Mouse (Mus musculus): Measurements from ENCODE around the gene Gm49486. TPM values are rescaled to one million over a fixed set of nuclear protein-coding genes. Genes with fewer than 3 reads are reported as not detected.
"Not testable (repeated sequence)": the region's sequence is repeated elsewhere in the genome, so short reads cannot be mapped to it uniquely, and the experiment has no call there.

Gene Gm49486
- polyA plus RNA-seq, 1 experiment from 2014 or later = 0.63 TPM

DNA sequence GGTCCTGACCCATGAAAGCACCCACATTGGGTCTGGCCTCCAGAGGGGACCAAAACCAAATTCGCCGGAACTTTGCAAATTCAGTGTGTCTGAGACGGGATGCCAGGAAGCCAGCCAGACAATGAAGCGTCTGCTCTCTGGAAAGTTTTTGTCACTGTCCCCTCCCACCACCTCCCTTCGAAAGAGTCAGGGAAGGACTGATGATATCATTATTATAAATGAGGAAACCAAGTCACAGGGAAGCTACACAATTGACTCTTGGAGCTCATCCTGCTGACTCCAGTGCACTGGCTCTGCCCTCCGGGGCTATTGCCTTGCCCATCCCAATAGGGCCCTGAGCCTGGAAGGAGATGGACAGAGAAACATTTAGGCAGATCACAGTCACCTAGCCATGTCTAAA lies 15.6 kb upstream of the Gm49486 start:
- H3K9me3 ChIP-seq (replicated peaks; ENCODE audit: control insufficient read depth, low read length) = no peaks in the 10 kb centered on the region
- no peak overlapping the region for H3K9ac ChIP-seq (ENCODE audit: low read length)
- ATAC-seq (replicated peaks; ENCODE audit: extremely low read depth, insufficient read depth, low FRiP score) = no peak
- no peak overlapping the region for H3K27ac ChIP-seq (ENCODE audit: low read length)
- no peaks in the 10 kb centered on the region; the same call in 1 of the 2 replicates for H3K27me3 ChIP-seq (ENCODE audit: control insufficient read depth, insufficient read depth, low read length)
- no peak overlapping the region for H3K4me3 ChIP-seq (ENCODE audit: low read length)
- no peaks in the 10 kb centered on the region for H3K36me3 ChIP-seq (ENCODE audit: control insufficient read depth, insufficient read depth)
- peaks cover 5% of the 10 kb centered on the region; the same call in 1 of the 2 replicates for H3K4me1 ChIP-seq (ENCODE audit: control insufficient read depth, insufficient read depth, low read length)
- no peak overlapping the region for H3K4me2 ChIP-seq (ENCODE audit: low read depth, low read length)
- 62% methylated on average over 6 of the region's 6 CpGs for WGBS

DNA sequence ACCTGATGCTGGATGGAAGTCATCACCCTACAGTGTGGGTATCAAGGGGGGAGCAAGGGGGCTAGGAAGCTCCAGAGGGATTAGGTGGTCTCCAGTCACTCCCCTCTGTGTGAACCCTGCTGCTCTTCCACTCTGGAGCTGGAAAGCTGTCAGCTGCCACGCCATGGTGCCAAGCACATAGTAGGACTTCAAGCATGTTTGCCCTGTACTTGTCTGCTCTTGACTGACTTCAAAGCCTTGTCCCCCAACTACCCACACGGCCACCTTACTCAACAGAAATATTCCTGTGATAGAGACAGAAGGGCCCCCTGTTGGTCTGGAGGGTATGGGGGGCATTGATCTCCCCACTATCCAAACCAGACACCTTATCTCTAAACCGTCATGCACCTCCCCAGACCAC lies 13.0 kb upstream of the Gm49486 start:
- no peak overlapping the region for H3K4me2 ChIP-seq (ENCODE audit: low read depth, low read length)
- no peak overlapping the region for H3K9ac ChIP-seq (ENCODE audit: low read length)
- no peaks in the 10 kb centered on the region; the same call in 1 of the 2 replicates for H3K27me3 ChIP-seq (ENCODE audit: control insufficient read depth, insufficient read depth, low read length)
- H3K4me1 ChIP-seq (ENCODE audit: control insufficient read depth, insufficient read depth, low read length) = 0 out of 2 replicates have a peak, but pooled peaks cover 2% of the 10 kb centered on the region
- H3K9me3 ChIP-seq (replicated peaks; ENCODE audit: control insufficient read depth, low read length) = no peaks in the 10 kb centered on the region
- ATAC-seq (replicated peaks; ENCODE audit: extremely low read depth, insufficient read depth, low FRiP score) = no peak
- H3K4me3 ChIP-seq (ENCODE audit: low read length) = no peak overlapping the region
- H3K36me3 ChIP-seq (ENCODE audit: control insufficient read depth, insufficient read depth) = no peaks in the 10 kb centered on the region
- WGBS = 51% methylated on average over 3 of the region's 3 CpGs
- no peak overlapping the region for H3K27ac ChIP-seq (ENCODE audit: low read length)

DNA sequence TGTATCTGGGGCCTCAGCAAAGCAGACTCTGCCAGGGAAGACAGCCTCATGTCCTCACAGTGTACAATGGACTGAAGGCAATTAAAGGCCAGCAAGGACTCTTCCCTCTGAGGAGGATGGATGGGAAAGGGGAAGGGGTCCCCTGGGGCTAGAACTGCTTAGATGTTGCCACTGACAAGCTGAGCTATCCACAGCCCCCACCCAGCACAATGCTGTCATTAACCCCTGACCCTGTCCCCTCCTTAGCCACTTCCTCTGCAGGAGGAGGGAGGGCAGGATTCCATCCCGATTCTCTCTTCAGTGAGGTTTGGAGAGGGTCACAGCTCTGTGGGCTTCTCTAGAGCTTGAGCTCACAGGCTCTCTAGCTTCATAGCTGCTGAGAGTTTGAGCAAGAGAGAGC lies 9.6 kb upstream of the Gm49486 start:
- Histone ChIP-seq H3K36me3 (ENCODE audit: control insufficient read depth, insufficient read depth) (no peaks in the 10 kb centered on the region), H3K9me3 (replicated peaks; ENCODE audit: control insufficient read depth, low read length) (no peaks in the 10 kb centered on the region), H3K4me1 (ENCODE audit: control insufficient read depth, insufficient read depth, low read length) (peaks cover 2% of the 10 kb centered on the region; the same call in 1 of the 2 replicates), H3K4me2 (ENCODE audit: low read depth, low read length) (no peak overlapping the region), H3K9ac (ENCODE audit: low read length) (no peak overlapping the region), H3K27me3 (ENCODE audit: control insufficient read depth, insufficient read depth, low read length) (no peaks in the 10 kb centered on the region), H3K27ac (ENCODE audit: low read length) (no peak overlapping the region), H3K4me3 (ENCODE audit: low read length) (no peak overlapping the region)
- 0% methylated on average over 1 of the region's 1 CpGs for WGBS
- ATAC-seq (replicated peaks; ENCODE audit: extremely low read depth, insufficient read depth, low FRiP score) = no peak

DNA sequence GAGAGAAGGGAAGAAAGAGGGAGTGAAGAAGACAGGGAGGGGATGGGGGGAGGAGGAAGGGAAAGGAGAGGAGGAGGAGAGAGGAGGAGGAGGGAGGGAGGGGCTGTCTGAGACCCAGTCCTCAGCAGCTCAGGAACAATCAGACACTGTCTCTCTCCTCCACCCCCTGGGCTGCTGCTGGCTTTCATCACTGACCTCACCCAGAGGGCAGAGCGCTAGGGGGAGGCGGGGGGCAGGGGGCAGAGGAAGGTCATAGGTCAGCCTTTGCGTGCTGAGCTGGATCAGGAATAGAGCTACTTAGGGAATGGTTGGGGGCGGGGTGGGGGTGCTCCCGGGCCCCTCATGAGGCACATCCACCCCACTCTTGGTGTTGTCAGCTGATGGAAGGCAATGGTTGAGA lies 5.5 kb upstream of the Gm49486 start:
- Histone ChIP-seq H3K36me3 (ENCODE audit: control insufficient read depth, insufficient read depth) (no peaks in the 10 kb centered on the region), H3K27me3 (ENCODE audit: control insufficient read depth, insufficient read depth, low read length) (no peaks in the 10 kb centered on the region), H3K9me3 (replicated peaks; ENCODE audit: control insufficient read depth, low read length) (no peaks in the 10 kb centered on the region), H3K27ac (ENCODE audit: low read length) (no peak overlapping the region), H3K9ac (ENCODE audit: low read length) (no peak overlapping the region), H3K4me1 (ENCODE audit: control insufficient read depth, insufficient read depth, low read length) (peaks cover 3% of the 10 kb centered on the region; the same call in 1 of the 2 replicates), H3K4me3 (ENCODE audit: low read length) (no peak overlapping the region), H3K4me2 (ENCODE audit: low read depth, low read length) (no peak overlapping the region)
- no peak for ATAC-seq (replicated peaks; ENCODE audit: extremely low read depth, insufficient read depth, low FRiP score)
- WGBS = 18% methylated on average over 5 of the region's 5 CpGs

DNA sequence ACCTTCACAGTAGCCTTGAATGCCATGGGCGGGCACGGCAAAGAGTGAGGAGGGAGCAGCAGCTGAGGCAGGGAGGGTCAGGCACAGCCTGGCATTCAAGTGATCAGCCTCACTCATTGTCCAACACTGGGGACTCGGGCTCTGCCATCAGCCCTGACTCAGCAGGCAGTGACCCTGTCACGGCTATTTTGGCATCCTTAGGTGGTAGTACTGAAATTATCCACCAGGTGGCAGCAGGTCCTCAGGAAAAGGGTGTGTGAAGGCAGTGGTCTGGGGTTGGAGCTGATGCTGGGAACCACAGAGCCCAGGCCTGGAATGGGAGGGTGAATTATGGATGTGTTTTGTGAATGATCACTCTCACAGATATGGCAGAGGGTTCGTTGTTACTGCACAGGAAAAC lies 4.5 kb upstream of the Gm49486 start:
- H3K4me2 ChIP-seq (ENCODE audit: low read depth, low read length) = no peak overlapping the region
- H3K4me3 ChIP-seq (ENCODE audit: low read length) = no peak overlapping the region
- WGBS = 11% methylated on average over 5 of the region's 5 CpGs
- no peaks in the 10 kb centered on the region for H3K36me3 ChIP-seq (ENCODE audit: control insufficient read depth, insufficient read depth)
- H3K9ac ChIP-seq (ENCODE audit: low read length) = no peak overlapping the region
- ATAC-seq (replicated peaks; ENCODE audit: extremely low read depth, insufficient read depth, low FRiP score) = 0 out of 2 replicates have a peak, but pooled peaks have one; percentile 8
- H3K27me3 ChIP-seq (ENCODE audit: control insufficient read depth, insufficient read depth, low read length) = no peaks in the 10 kb centered on the region
- no peaks in the 10 kb centered on the region for H3K9me3 ChIP-seq (replicated peaks; ENCODE audit: control insufficient read depth, low read length)
- H3K27ac ChIP-seq (ENCODE audit: low read length) = no peak overlapping the region
- H3K4me1 ChIP-seq (ENCODE audit: control insufficient read depth, insufficient read depth, low read length) = peaks cover 6% of the 10 kb centered on the region

DNA sequence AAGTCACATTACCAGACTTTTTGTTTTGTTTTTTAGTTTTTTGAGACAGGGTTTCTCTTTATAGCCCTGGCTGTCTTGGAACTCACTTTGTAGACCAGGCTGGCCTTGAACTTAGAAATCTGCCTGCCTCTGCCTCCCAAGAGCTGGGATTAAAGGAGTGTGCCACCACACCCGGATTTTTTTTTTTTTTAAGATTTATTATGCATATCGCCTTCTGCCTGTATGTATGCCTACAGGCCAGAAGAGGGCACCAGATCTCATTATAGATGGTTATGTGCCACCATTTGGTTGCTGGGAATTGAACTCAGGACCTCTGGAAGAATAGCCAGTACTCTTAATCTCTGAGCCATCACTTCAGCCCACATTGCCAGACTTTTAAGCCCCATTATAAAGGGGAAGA lies 3.4 kb upstream of the Gm49486 start:
- H3K4me1 ChIP-seq (ENCODE audit: control insufficient read depth, insufficient read depth, low read length); H3K4me3 ChIP-seq (ENCODE audit: low read length); ATAC-seq (replicated peaks; ENCODE audit: extremely low read depth, insufficient read depth, low FRiP score); H3K27me3 ChIP-seq (ENCODE audit: control insufficient read depth, insufficient read depth, low read length); H3K9me3 ChIP-seq (replicated peaks; ENCODE audit: control insufficient read depth, low read length); H3K9ac ChIP-seq (ENCODE audit: low read length); H3K4me2 ChIP-seq (ENCODE audit: low read depth, low read length); H3K27ac ChIP-seq (ENCODE audit: low read length); H3K36me3 ChIP-seq (ENCODE audit: control insufficient read depth, insufficient read depth): not testable (repeated sequence)
- WGBS = 63% methylated on average over 2 of the region's 2 CpGs

DNA sequence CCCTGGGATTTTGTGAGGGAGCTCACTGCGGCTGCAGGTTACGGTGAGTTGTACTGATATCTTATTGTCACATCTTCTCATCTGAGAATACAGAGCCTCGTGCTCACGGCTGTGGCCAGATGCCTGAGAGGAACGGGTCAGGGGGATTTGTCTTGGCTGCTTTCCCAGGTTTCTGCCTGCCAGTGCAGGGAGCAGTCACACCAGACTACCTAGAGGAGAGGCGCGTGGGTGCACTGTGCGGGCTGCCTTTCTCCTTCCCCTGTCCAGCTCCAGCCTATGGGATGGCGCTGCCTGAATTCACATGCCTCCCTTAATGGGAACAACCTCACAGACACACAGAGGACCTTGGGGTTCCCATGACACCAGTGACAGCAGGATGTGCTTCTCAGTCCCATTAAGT lies 6.1 kb downstream of the Gm49486 start:
- Histone ChIP-seq H3K27ac (ENCODE audit: low read length) (peak overlapping the region; percentile 50), H3K27me3 (ENCODE audit: control insufficient read depth, insufficient read depth, low read length) (no peaks in the 10 kb centered on the region), H3K9me3 (replicated peaks; ENCODE audit: control insufficient read depth, low read length) (no peaks in the 10 kb centered on the region), H3K4me1 (ENCODE audit: control insufficient read depth, insufficient read depth, low read length) (peaks cover 11% of the 10 kb centered on the region), H3K36me3 (ENCODE audit: control insufficient read depth, insufficient read depth) (peaks cover 26% of the 10 kb centered on the region), H3K9ac (ENCODE audit: low read length) (no peak overlapping the region), H3K4me2 (ENCODE audit: low read depth, low read length) (no peak overlapping the region), H3K4me3 (ENCODE audit: low read length) (no peak overlapping the region)
- peak; percentile 71 for ATAC-seq (replicated peaks; ENCODE audit: extremely low read depth, insufficient read depth, low FRiP score)
- WGBS = 34% methylated on average over 9 of the region's 9 CpGs

DNA sequence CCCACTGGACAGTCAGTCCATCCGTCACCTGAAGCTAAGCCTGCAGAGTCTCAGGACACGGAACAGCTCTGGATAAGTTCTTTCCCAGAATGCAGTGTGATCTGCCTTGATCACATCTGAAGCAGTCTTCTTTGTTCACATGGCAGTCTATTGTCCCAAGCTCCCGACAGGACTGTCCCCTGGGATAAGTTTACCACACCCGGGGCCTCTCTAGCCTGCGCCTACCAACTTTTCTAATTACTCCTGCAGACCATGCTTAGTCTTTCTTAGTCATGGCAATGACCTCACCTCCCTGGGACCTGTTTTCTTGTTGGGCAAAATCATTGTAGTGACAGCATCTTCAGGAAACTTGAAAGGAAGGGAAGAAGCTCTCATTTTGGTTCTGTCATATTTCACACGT lies 8.8 kb downstream of the Gm49486 start:
- peaks cover 16% of the 10 kb centered on the region for H3K4me1 ChIP-seq (ENCODE audit: control insufficient read depth, insufficient read depth, low read length)
- H3K9ac ChIP-seq (ENCODE audit: low read length) = no peak overlapping the region
- H3K36me3 ChIP-seq (ENCODE audit: control insufficient read depth, insufficient read depth) = peaks cover 33% of the 10 kb centered on the region
- H3K9me3 ChIP-seq (replicated peaks; ENCODE audit: control insufficient read depth, low read length) = peaks cover 2% of the 10 kb centered on the region; the same call in 1 of the 2 replicates
- no peak overlapping the region for H3K4me3 ChIP-seq (ENCODE audit: low read length)
- H3K27me3 ChIP-seq (ENCODE audit: control insufficient read depth, insufficient read depth, low read length) = no peaks in the 10 kb centered on the region
- H3K27ac ChIP-seq (ENCODE audit: low read length) = no peak overlapping the region
- no peak overlapping the region for H3K4me2 ChIP-seq (ENCODE audit: low read depth, low read length)
- ATAC-seq (replicated peaks; ENCODE audit: extremely low read depth, insufficient read depth, low FRiP score) = no peak
- WGBS = 75% methylated on average over 6 of the region's 6 CpGs

DNA sequence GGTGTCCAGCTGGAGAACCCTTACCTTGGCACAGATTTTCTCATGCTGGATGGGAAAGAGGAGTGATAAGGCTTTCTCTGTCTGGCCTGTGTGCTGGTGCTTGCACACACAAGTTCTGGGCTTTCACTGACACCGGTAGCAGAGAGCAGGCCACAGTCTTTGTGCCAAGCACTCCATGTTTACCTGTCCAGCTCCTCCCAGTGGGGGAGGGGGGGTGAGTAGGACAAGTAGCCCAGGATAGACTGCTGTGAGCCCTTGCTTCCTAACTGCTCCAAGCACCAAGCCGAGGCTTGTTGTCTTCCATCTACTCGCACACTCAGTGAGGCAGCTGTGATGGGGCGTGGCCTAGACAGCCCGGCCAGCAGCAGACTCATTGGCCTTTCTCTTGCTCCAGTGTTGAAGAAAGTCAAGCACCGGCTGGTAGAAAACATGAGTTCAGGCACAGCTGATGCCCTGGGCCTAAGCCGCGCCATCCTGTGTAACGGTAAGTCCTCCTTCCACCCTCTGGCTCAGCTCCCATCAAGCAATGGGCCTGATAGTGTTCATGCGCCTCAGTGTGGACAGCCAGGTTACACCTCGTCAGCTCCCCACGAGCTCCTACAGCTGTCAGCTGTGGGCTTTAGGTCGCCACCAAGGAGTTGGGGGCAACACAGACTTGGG lies 13.5 kb downstream of the Gm49486 start:
- H3K4me1 ChIP-seq (ENCODE audit: control insufficient read depth, insufficient read depth, low read length) = peaks cover 24% of the 10 kb centered on the region
- peaks cover 2% of the 10 kb centered on the region; the same call in 1 of the 2 replicates for H3K9me3 ChIP-seq (replicated peaks; ENCODE audit: control insufficient read depth, low read length)
- H3K4me2 ChIP-seq (ENCODE audit: low read depth, low read length) = no peak overlapping the region
- peaks cover 45% of the 10 kb centered on the region for H3K36me3 ChIP-seq (ENCODE audit: control insufficient read depth, insufficient read depth)
- H3K27ac ChIP-seq (ENCODE audit: low read length) = peak overlapping the region; percentile 88
- 58% methylated on average over 13 of the region's 13 CpGs for WGBS
- H3K9ac ChIP-seq (ENCODE audit: low read length) = peak overlapping the region; percentile 48; the same call in 1 of the 2 replicates
- no peaks in the 10 kb centered on the region for H3K27me3 ChIP-seq (ENCODE audit: control insufficient read depth, insufficient read depth, low read length)
- no peak overlapping the region for H3K4me3 ChIP-seq (ENCODE audit: low read length)
- ATAC-seq (replicated peaks; ENCODE audit: extremely low read depth, insufficient read depth, low FRiP score) = peak; percentile 8; the same call in 1 of the 2 replicates

Measured in heart, embryonic 16.5 days (tissue).